Mouse (Mus musculus): ENCODE data around the gene Ndufaf8. TPM values are rescaled to one million over a fixed set of nuclear protein-coding genes. Genes with fewer than 3 reads are reported as not detected.

Ndufaf8 gene
- polyA plus RNA-seq, 1 experiment: 50.7 TPM

GRCm38 (mm10) chr11:120071731-120072320, 26.9 kb upstream of the Ndufaf8 start:
- no peak for TF ChIP-seq POLR2A (IDR thresholded peaks at IDR 0.05; ENCODE audit: borderline replicate concordance, insufficient read depth, low read length)
- TF ChIP-seq CTCF (IDR thresholded peaks at IDR 0.05; ENCODE audit: borderline replicate concordance, insufficient read depth, low read depth, low read length): no peak
- Histone ChIP-seq H3K4me3 (replicated peaks; ENCODE audit: insufficient read depth, low read depth, low read length) (no peak overlapping the region), H3K4me1 (ENCODE audit: control insufficient read depth, insufficient read depth, low read length) (no peaks in the 10 kb centered on the region), H3K27me3 (ENCODE audit: control insufficient read depth, insufficient read depth, low read length) (no peaks in the 10 kb centered on the region), H3K27ac (ENCODE audit: insufficient read depth, low read length) (no peak overlapping the region)
- WGBS: 78% methylated on average over 7 of the region's 7 CpGs
- DNase-seq: no peak

GRCm38 (mm10) chr11:120072986-120073647, 25.6 kb upstream of the Ndufaf8 start:
- TF ChIP-seq POLR2A (IDR thresholded peaks at IDR 0.05; ENCODE audit: borderline replicate concordance, insufficient read depth, low read length): no peak
- TF ChIP-seq CTCF (IDR thresholded peaks at IDR 0.05; ENCODE audit: borderline replicate concordance, insufficient read depth, low read depth, low read length): no peak
- no peak for DNase-seq
- Histone ChIP-seq H3K27me3 (ENCODE audit: control insufficient read depth, insufficient read depth, low read length) (no peaks in the 10 kb centered on the region), H3K4me1 (ENCODE audit: control insufficient read depth, insufficient read depth, low read length) (no peaks in the 10 kb centered on the region), H3K4me3 (replicated peaks; ENCODE audit: insufficient read depth, low read depth, low read length) (no peak overlapping the region), H3K27ac (ENCODE audit: insufficient read depth, low read length) (no peak overlapping the region)
- WGBS: 83% methylated on average over 9 of the region's 9 CpGs

- DNase-seq: no peak
- WGBS: 85% methylated on average over 3 of the region's 3 CpGs
Observed at GRCm38 (mm10) chr11:120076191-120076590, 22.5 kb upstream of the Ndufaf8 start.

GRCm38 (mm10) chr11:120080282-120080681, 18.4 kb upstream of the Ndufaf8 start:
- 82% methylated on average over 6 of the region's 6 CpGs for WGBS
- peaks cover 9% of the 10 kb centered on the region for H3K4me1 ChIP-seq (ENCODE audit: control insufficient read depth, insufficient read depth, low read length)
- DNase-seq: no peak
- H3K27ac ChIP-seq (ENCODE audit: insufficient read depth, low read length): no peak overlapping the region
- H3K4me3 ChIP-seq (replicated peaks; ENCODE audit: insufficient read depth, low read depth, low read length): no peak overlapping the region
- H3K27me3 ChIP-seq (ENCODE audit: control insufficient read depth, insufficient read depth, low read length): no peaks in the 10 kb centered on the region
- TF ChIP-seq POLR2A (IDR thresholded peaks at IDR 0.05; ENCODE audit: borderline replicate concordance, insufficient read depth, low read length) (no peak), CTCF (IDR thresholded peaks at IDR 0.05; ENCODE audit: borderline replicate concordance, insufficient read depth, low read depth, low read length) (no peak)

More at GRCm38 (mm10) chr11:120076191-120076590, 22.5 kb upstream of the Ndufaf8 start:
- TF ChIP-seq CTCF (IDR thresholded peaks at IDR 0.05; ENCODE audit: borderline replicate concordance, insufficient read depth, low read depth, low read length): no peak
- Histone ChIP-seq H3K4me3 (replicated peaks; ENCODE audit: insufficient read depth, low read depth, low read length) (no peak overlapping the region), H3K4me1 (ENCODE audit: control insufficient read depth, insufficient read depth, low read length) (no peaks in the 10 kb centered on the region), H3K27ac (ENCODE audit: insufficient read depth, low read length) (no peak overlapping the region), H3K27me3 (ENCODE audit: control insufficient read depth, insufficient read depth, low read length) (no peaks in the 10 kb centered on the region)

GRCm38 (mm10) chr11:120085891-120086627, 12.7 kb upstream of the Ndufaf8 start:
- Histone ChIP-seq H3K27ac (ENCODE audit: insufficient read depth, low read length) (peak overlapping the region; percentile 84), H3K27me3 (ENCODE audit: control insufficient read depth, insufficient read depth, low read length) (no peaks in the 10 kb centered on the region), H3K4me1 (ENCODE audit: control insufficient read depth, insufficient read depth, low read length) (peaks cover 16% of the 10 kb centered on the region), H3K4me3 (replicated peaks; ENCODE audit: insufficient read depth, low read depth, low read length) (peak overlapping the region; percentile 65)
- TF ChIP-seq CTCF (IDR thresholded peaks at IDR 0.05; ENCODE audit: borderline replicate concordance, insufficient read depth, low read depth, low read length): no peak
- DNase-seq: peak; percentile 76 to 77
- 1% methylated on average over 25 of the region's 25 CpGs for WGBS

- peak within 1 kb of the TSS; percentile 84 for H3K27ac ChIP-seq (ENCODE audit: insufficient read depth, low read length)
- peak within 1 kb of the TSS; percentile 65 for H3K4me3 ChIP-seq (replicated peaks; ENCODE audit: insufficient read depth, low read depth, low read length)
- peak; percentile 73 for TF ChIP-seq POLR2A (IDR thresholded peaks at IDR 0.05; ENCODE audit: borderline replicate concordance, insufficient read depth, low read length)
- TF ChIP-seq CTCF (IDR thresholded peaks at IDR 0.05; ENCODE audit: borderline replicate concordance, insufficient read depth, low read depth, low read length): no peak
- H3K27me3 ChIP-seq (ENCODE audit: control insufficient read depth, insufficient read depth, low read length): no peaks in the 10 kb centered on the region
- peak; percentile 98 to 99 for DNase-seq
- H3K4me1 ChIP-seq (ENCODE audit: control insufficient read depth, insufficient read depth, low read length): peaks cover 16% of the 10 kb centered on the region
- WGBS: 0% methylated on average over 42 of the region's 42 CpGs
Observed at GRCm38 (mm10) chr11:120086702-120087152, 12.0 kb upstream of the Ndufaf8 start, which contains the start of gene Cep131. Cep131 (minus strand) TSS chr11:120086827.

GRCm38 (mm10) chr11:120090661-120091060, 8.1 kb upstream of the Ndufaf8 start:
- Histone ChIP-seq H3K4me1 (ENCODE audit: control insufficient read depth, insufficient read depth, low read length) (peaks cover 10% of the 10 kb centered on the region), H3K4me3 (replicated peaks; ENCODE audit: insufficient read depth, low read depth, low read length) (no peak overlapping the region), H3K27me3 (ENCODE audit: control insufficient read depth, insufficient read depth, low read length) (no peaks in the 10 kb centered on the region), H3K27ac (ENCODE audit: insufficient read depth, low read length) (no peak overlapping the region)
- WGBS: 85% methylated on average over 4 of the region's 4 CpGs
- no peak for TF ChIP-seq CTCF (IDR thresholded peaks at IDR 0.05; ENCODE audit: borderline replicate concordance, insufficient read depth, low read depth, low read length)
- TF ChIP-seq POLR2A (IDR thresholded peaks at IDR 0.05; ENCODE audit: borderline replicate concordance, insufficient read depth, low read length): no peak
- DNase-seq: no peak
